Mouse (Mus musculus): ENCODE results near the gene Odaph. TPM values are rescaled to one million over a fixed set of nuclear protein-coding genes. Genes with fewer than 3 reads are reported as not detected.
"Not testable (repeated sequence)": the region's sequence is repeated elsewhere in the genome, so short reads cannot be mapped to it uniquely, and the experiment has no call there.

The Odaph gene
- 0.29 TPM in 1 of 2 replicates, not detected in the other for polyA plus RNA-seq (2014; fragmentation: Nextera tagmentation; extraction: Ambion mirVana)

GRCm38 (mm10) chr5:91987236-91987635 is at the start of gene Odaph:
Gene Odaph (plus strand): TSS chr5:91987475.
- Histone ChIP-seq H3K4me2 (ENCODE audit: low read length) (no peak within 1 kb of the TSS), H3K36me3 (ENCODE audit: control insufficient read depth, insufficient read depth, low read length) (no peaks in the 10 kb centered on the region), H3K4me3 (replicated peaks; ENCODE audit: low read depth, low read length) (no peak within 1 kb of the TSS), H3K9me3 (ENCODE audit: control insufficient read depth, low read length) (no peaks in the 10 kb centered on the region), H3K27ac (replicated peaks; ENCODE audit: low read depth, low read length) (no peak within 1 kb of the TSS), H3K9ac (replicated peaks; ENCODE audit: low read length) (no peak within 1 kb of the TSS), H3K27me3 (ENCODE audit: control insufficient read depth, insufficient read depth, low read length) (no peaks in the 10 kb centered on the region), H3K4me1 (ENCODE audit: control insufficient read depth, insufficient read depth, low read length) (no peaks in the 10 kb centered on the region)
- WGBS: 67% methylated on average over 4 of the region's 4 CpGs
- DNase-seq (no peak), ATAC-seq (ENCODE audit: low FRiP score, low TSS enrichment) (no peak)

GRCm38 (mm10) chr5:91945609-91946008 is 41.7 kb upstream of the Odaph start:
- not testable (repeated sequence) for H3K27me3 ChIP-seq (ENCODE audit: control insufficient read depth, insufficient read depth, low read length); ATAC-seq (ENCODE audit: low FRiP score, low TSS enrichment); H3K27ac ChIP-seq (replicated peaks; ENCODE audit: low read depth, low read length); H3K9me3 ChIP-seq (ENCODE audit: control insufficient read depth, low read length); DNase-seq; H3K4me1 ChIP-seq (ENCODE audit: control insufficient read depth, insufficient read depth, low read length); H3K9ac ChIP-seq (replicated peaks; ENCODE audit: low read length); H3K4me3 ChIP-seq (replicated peaks; ENCODE audit: low read depth, low read length); H3K4me2 ChIP-seq (ENCODE audit: low read length)
- 58% methylated on average over 1 of the region's 1 CpGs for WGBS
- H3K36me3 ChIP-seq (ENCODE audit: control insufficient read depth, insufficient read depth, low read length): peaks cover 30% of the 10 kb centered on the region

GRCm38 (mm10) chr5:91947008-91947407 is 40.3 kb upstream of the Odaph start:
- H3K4me3 ChIP-seq (replicated peaks; ENCODE audit: low read depth, low read length): no peak overlapping the region
- H3K36me3 ChIP-seq (ENCODE audit: control insufficient read depth, insufficient read depth, low read length): peaks cover 37% of the 10 kb centered on the region
- H3K4me2 ChIP-seq (ENCODE audit: low read length): no peak overlapping the region
- DNase-seq (no peak), ATAC-seq (ENCODE audit: low FRiP score, low TSS enrichment) (no peak)
- no peaks in the 10 kb centered on the region for H3K27me3 ChIP-seq (ENCODE audit: control insufficient read depth, insufficient read depth, low read length)
- 98% methylated on average over 4 of the region's 4 CpGs for WGBS
- no peak overlapping the region for H3K27ac ChIP-seq (replicated peaks; ENCODE audit: low read depth, low read length)
- H3K9me3 ChIP-seq (ENCODE audit: control insufficient read depth, low read length): no peaks in the 10 kb centered on the region
- no peak overlapping the region for H3K9ac ChIP-seq (replicated peaks; ENCODE audit: low read length)
- H3K4me1 ChIP-seq (ENCODE audit: control insufficient read depth, insufficient read depth, low read length): no peaks in the 10 kb centered on the region

- ATAC-seq (ENCODE audit: low FRiP score, low TSS enrichment) (no peak), DNase-seq (no peak)
- Histone ChIP-seq H3K27me3 (ENCODE audit: control insufficient read depth, insufficient read depth, low read length) (no peaks in the 10 kb centered on the region), H3K9me3 (ENCODE audit: control insufficient read depth, low read length) (no peaks in the 10 kb centered on the region), H3K4me1 (ENCODE audit: control insufficient read depth, insufficient read depth, low read length) (no peaks in the 10 kb centered on the region), H3K4me2 (ENCODE audit: low read length) (no peak overlapping the region), H3K27ac (replicated peaks; ENCODE audit: low read depth, low read length) (no peak overlapping the region), H3K9ac (replicated peaks; ENCODE audit: low read length) (no peak overlapping the region), H3K36me3 (ENCODE audit: control insufficient read depth, insufficient read depth, low read length) (peaks cover 55% of the 10 kb centered on the region), H3K4me3 (replicated peaks; ENCODE audit: low read depth, low read length) (no peak overlapping the region)
- WGBS: 91% methylated on average over 7 of the region's 7 CpGs
These were observed 37.8 kb upstream of the Odaph start for GRCm38 (mm10) chr5:91949441-91949840.

- H3K27me3 ChIP-seq (ENCODE audit: control insufficient read depth, insufficient read depth, low read length): no peaks in the 10 kb centered on the region
- H3K27ac ChIP-seq (replicated peaks; ENCODE audit: low read depth, low read length): no peak overlapping the region
- peaks cover 63% of the 10 kb centered on the region for H3K36me3 ChIP-seq (ENCODE audit: control insufficient read depth, insufficient read depth, low read length)
- no peak overlapping the region for H3K4me3 ChIP-seq (replicated peaks; ENCODE audit: low read depth, low read length)
- H3K9me3 ChIP-seq (ENCODE audit: control insufficient read depth, low read length): no peaks in the 10 kb centered on the region
- DNase-seq (peak; percentile 82), ATAC-seq (ENCODE audit: low FRiP score, low TSS enrichment) (no peak)
- no peak overlapping the region for H3K4me2 ChIP-seq (ENCODE audit: low read length)
- no peaks in the 10 kb centered on the region for H3K4me1 ChIP-seq (ENCODE audit: control insufficient read depth, insufficient read depth, low read length)
- no peak overlapping the region for H3K9ac ChIP-seq (replicated peaks; ENCODE audit: low read length)
These were observed 35.9 kb upstream of the Odaph start for GRCm38 (mm10) chr5:91951404-91951803.

GRCm38 (mm10) chr5:91956991-91957760 is 30.1 kb upstream of the Odaph start:
- DNase-seq (no peak), ATAC-seq (ENCODE audit: low FRiP score, low TSS enrichment) (no peak)
- H3K4me3 ChIP-seq (replicated peaks; ENCODE audit: low read depth, low read length): no peak overlapping the region
- H3K4me2 ChIP-seq (ENCODE audit: low read length): no peak overlapping the region
- H3K27me3 ChIP-seq (ENCODE audit: control insufficient read depth, insufficient read depth, low read length): no peaks in the 10 kb centered on the region
- H3K9ac ChIP-seq (replicated peaks; ENCODE audit: low read length): no peak overlapping the region
- H3K4me1 ChIP-seq (ENCODE audit: control insufficient read depth, insufficient read depth, low read length): peaks cover 15% of the 10 kb centered on the region; the same call in 1 of the 2 replicates
- peaks cover 41% of the 10 kb centered on the region for H3K36me3 ChIP-seq (ENCODE audit: control insufficient read depth, insufficient read depth, low read length)
- H3K9me3 ChIP-seq (ENCODE audit: control insufficient read depth, low read length): no peaks in the 10 kb centered on the region
- H3K27ac ChIP-seq (replicated peaks; ENCODE audit: low read depth, low read length): no peak overlapping the region
- WGBS: 91% methylated on average over 3 of the region's 3 CpGs

GRCm38 (mm10) chr5:91959096-91959495 is 28.2 kb upstream of the Odaph start:
- Histone ChIP-seq H3K27ac (replicated peaks; ENCODE audit: low read depth, low read length) (no peak overlapping the region), H3K27me3 (ENCODE audit: control insufficient read depth, insufficient read depth, low read length) (no peaks in the 10 kb centered on the region), H3K9ac (replicated peaks; ENCODE audit: low read length) (no peak overlapping the region), H3K9me3 (ENCODE audit: control insufficient read depth, low read length) (no peaks in the 10 kb centered on the region), H3K4me3 (replicated peaks; ENCODE audit: low read depth, low read length) (no peak overlapping the region), H3K4me1 (ENCODE audit: control insufficient read depth, insufficient read depth, low read length) (peaks cover 15% of the 10 kb centered on the region; the same call in 1 of the 2 replicates), H3K36me3 (ENCODE audit: control insufficient read depth, insufficient read depth, low read length) (peaks cover 26% of the 10 kb centered on the region), H3K4me2 (ENCODE audit: low read length) (no peak overlapping the region)
- ATAC-seq (ENCODE audit: low FRiP score, low TSS enrichment) (no peak), DNase-seq (no peak)
- 93% methylated on average over 1 of the region's 1 CpGs for WGBS

GRCm38 (mm10) chr5:91959986-91960385 is 27.3 kb upstream of the Odaph start:
- Histone ChIP-seq H3K9ac (replicated peaks; ENCODE audit: low read length) (no peak overlapping the region), H3K4me3 (replicated peaks; ENCODE audit: low read depth, low read length) (no peak overlapping the region), H3K36me3 (ENCODE audit: control insufficient read depth, insufficient read depth, low read length) (peaks cover 19% of the 10 kb centered on the region), H3K27ac (replicated peaks; ENCODE audit: low read depth, low read length) (no peak overlapping the region), H3K9me3 (ENCODE audit: control insufficient read depth, low read length) (no peaks in the 10 kb centered on the region), H3K27me3 (ENCODE audit: control insufficient read depth, insufficient read depth, low read length) (no peaks in the 10 kb centered on the region), H3K4me1 (ENCODE audit: control insufficient read depth, insufficient read depth, low read length) (peaks cover 15% of the 10 kb centered on the region; the same call in 1 of the 2 replicates), H3K4me2 (ENCODE audit: low read length) (no peak overlapping the region)
- no peak for ATAC-seq (ENCODE audit: low FRiP score, low TSS enrichment)
- no peak for DNase-seq
- WGBS: 96% methylated on average over 1 of the region's 1 CpGs

- peak overlapping the region; percentile 67 for H3K4me2 ChIP-seq (ENCODE audit: low read length)
- no peak overlapping the region for H3K4me3 ChIP-seq (replicated peaks; ENCODE audit: low read depth, low read length)
- H3K4me1 ChIP-seq (ENCODE audit: control insufficient read depth, insufficient read depth, low read length): peaks cover 15% of the 10 kb centered on the region; the same call in 1 of the 2 replicates
- H3K27me3 ChIP-seq (ENCODE audit: control insufficient read depth, insufficient read depth, low read length): no peaks in the 10 kb centered on the region
- H3K27ac ChIP-seq (replicated peaks; ENCODE audit: low read depth, low read length): no peak overlapping the region
- WGBS: 83% methylated on average over 3 of the region's 3 CpGs
- H3K36me3 ChIP-seq (ENCODE audit: control insufficient read depth, insufficient read depth, low read length): peaks cover 17% of the 10 kb centered on the region
- H3K9ac ChIP-seq (replicated peaks; ENCODE audit: low read length): no peak overlapping the region
- ATAC-seq (ENCODE audit: low FRiP score, low TSS enrichment) (no peak), DNase-seq (no peak)
- no peaks in the 10 kb centered on the region for H3K9me3 ChIP-seq (ENCODE audit: control insufficient read depth, low read length)
These were observed 26.5 kb upstream of the Odaph start for GRCm38 (mm10) chr5:91960606-91961254.

All from midbrain, embryonic 14.5 days (tissue).